Mouse (Mus musculus) small intestine, adult 2 months (tissue): ENCODE data around the gene Ltbr.

Experiments used
- CTCF ChIP-seq: fragments of 200-500 bp; IDR thresholded peaks from 2 replicates; pipeline ENCODE4 v1.5.1; 2012; ENCODE audit warnings: low read depth, mild to moderate bottlenecking, control low read depth, inconsistent platforms, low read length, moderate library complexity, mixed read lengths; ENCODE audit not compliant: insufficient replicate concordance, insufficient read length; ENCODE audit errors: extremely low read depth
- POLR2A ChIP-seq: fragments of 200-500 bp; IDR thresholded peaks from 2 replicates; pipeline ENCODE4 v1.6.1; 2012; ENCODE audit warnings: low read depth, mild to moderate bottlenecking, control low read depth, inconsistent platforms, low read length, moderate library complexity

GRCm38 (mm10) chr6:125292256-125292655 is 21.4 kb downstream of the Ltbr start:
- TF ChIP-seq CTCF, result no peak
- no peak for TF ChIP-seq POLR2A
